Mouse (Mus musculus): ENCODE measurements around the gene Baiap2. TPM values are rescaled to one million over a fixed set of nuclear protein-coding genes. Genes with fewer than 3 reads are reported as not detected.

Baiap2 gene
- total and polyA plus RNA-seq, 2 experiments from 2014 or later, result 18.0 to 32.7 TPM

DNA sequence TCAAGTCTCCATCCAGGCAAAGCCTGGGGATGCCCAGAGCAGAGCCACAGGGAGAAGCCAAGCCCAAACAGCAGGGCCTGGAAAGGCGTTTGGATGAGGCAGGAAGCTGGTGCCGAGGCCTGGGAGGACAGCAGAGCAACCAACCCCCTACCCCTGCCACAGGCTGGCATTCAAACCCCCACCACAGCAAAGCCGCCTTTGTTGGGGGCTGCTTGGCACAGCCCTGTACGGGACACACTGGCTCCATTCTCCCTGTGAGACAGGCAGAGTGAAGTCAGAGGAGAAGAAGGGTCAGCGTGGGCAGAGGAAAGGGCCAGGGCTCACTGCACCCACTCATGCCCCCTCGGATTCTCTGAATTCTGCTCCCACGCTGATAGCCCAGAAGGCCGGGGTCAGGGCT lies 74.4 kb downstream of the Baiap2 start:
- ATAC-seq (ENCODE audit: low FRiP score), result no peak
- TF ChIP-seq CTCF (IDR thresholded peaks at IDR 0.05), result no peak
- Histone ChIP-seq H3K36me3 (ENCODE audit: insufficient read depth, low read length) (peaks cover 40% of the 10 kb centered on the region), H3K9ac (replicated peaks; ENCODE audit: low read length, poor library complexity, severe bottlenecking) (no peak overlapping the region), H3K27me3 (ENCODE audit: insufficient read depth, low read length) (no peaks in the 10 kb centered on the region), H3K9me3 (ENCODE audit: low read length) (no peaks in the 10 kb centered on the region), H3K4me1 (ENCODE audit: insufficient read depth, low read length) (peaks cover 7% of the 10 kb centered on the region; the same call in 1 of the 2 replicates), H3K4me2 (ENCODE audit: low read depth, low read length, poor library complexity, severe bottlenecking) (no peak overlapping the region), H3K4me3 (ENCODE audit: low read depth, low read length) (no peak overlapping the region), H3K27ac (ENCODE audit: low read depth, low read length) (no peak overlapping the region; the same call in 1 of the 2 replicates)
- 75% methylated on average over 8 of the region's 8 CpGs for WGBS
- DNase-seq (ENCODE audit: low spot score), result peak; percentile 37

GRCm38 (mm10) chr11:120019542-120020440 lies 77.2 kb downstream of the Baiap2 start:
- Histone ChIP-seq H3K4me3 (ENCODE audit: low read depth, low read length) (no peak overlapping the region), H3K36me3 (ENCODE audit: insufficient read depth, low read length) (peaks cover 26% of the 10 kb centered on the region), H3K27ac (ENCODE audit: low read depth, low read length) (no peak overlapping the region), H3K27me3 (ENCODE audit: insufficient read depth, low read length) (no peaks in the 10 kb centered on the region), H3K9ac (replicated peaks; ENCODE audit: low read length, poor library complexity, severe bottlenecking) (no peak overlapping the region; the same call in 1 of the 2 replicates), H3K9me3 (ENCODE audit: low read length) (no peaks in the 10 kb centered on the region), H3K4me2 (ENCODE audit: low read depth, low read length, poor library complexity, severe bottlenecking) (no peak overlapping the region), H3K4me1 (ENCODE audit: insufficient read depth, low read length) (peaks cover 14% of the 10 kb centered on the region)
- ATAC-seq (ENCODE audit: low FRiP score) (no peak), DNase-seq (ENCODE audit: low spot score) (no peak)
- no peak for TF ChIP-seq CTCF (IDR thresholded peaks at IDR 0.05)
- WGBS, result 46% methylated on average over 23 of the region's 23 CpGs

- H3K27me3 ChIP-seq (ENCODE audit: insufficient read depth, low read length), result no peaks in the 10 kb centered on the region
- H3K4me3 ChIP-seq (ENCODE audit: low read depth, low read length), result no peak overlapping the region
- WGBS, result 90% methylated on average over 16 of the region's 16 CpGs
- ATAC-seq (ENCODE audit: low FRiP score) (no peak), DNase-seq (ENCODE audit: low spot score) (no peak)
- H3K36me3 ChIP-seq (ENCODE audit: insufficient read depth, low read length), result peaks cover 14% of the 10 kb centered on the region
- no peaks in the 10 kb centered on the region for H3K9me3 ChIP-seq (ENCODE audit: low read length)
- H3K9ac ChIP-seq (replicated peaks; ENCODE audit: low read length, poor library complexity, severe bottlenecking), result no peak overlapping the region
- H3K4me1 ChIP-seq (ENCODE audit: insufficient read depth, low read length), result peaks cover 14% of the 10 kb centered on the region
- no peak overlapping the region for H3K4me2 ChIP-seq (ENCODE audit: low read depth, low read length, poor library complexity, severe bottlenecking)
- H3K27ac ChIP-seq (ENCODE audit: low read depth, low read length), result no peak overlapping the region
- no peak for TF ChIP-seq CTCF (IDR thresholded peaks at IDR 0.05)
These were observed 78.8 kb downstream of the Baiap2 start for GRCm38 (mm10) chr11:120021367-120021766.

DNA sequence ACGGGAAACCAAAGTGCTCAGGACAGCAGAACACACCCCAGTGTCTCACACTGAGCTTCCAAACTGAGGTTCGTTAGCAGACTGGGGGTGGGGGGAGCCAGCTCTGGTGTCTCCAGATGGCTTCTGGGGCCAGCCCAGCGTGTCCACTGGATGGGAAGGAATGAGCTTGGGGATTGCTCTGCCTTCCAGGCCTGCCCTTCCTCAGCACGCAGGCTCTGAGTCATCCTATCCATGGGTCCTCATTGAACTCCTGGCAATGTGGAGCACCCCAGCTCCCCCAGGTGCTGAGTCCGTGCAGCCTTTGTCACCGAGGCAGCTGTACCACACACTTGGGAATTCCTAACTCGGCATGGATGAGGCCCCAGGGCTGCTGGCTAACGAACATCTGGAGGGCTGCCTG lies 79.7 kb downstream of the Baiap2 start:
- DNase-seq (ENCODE audit: low spot score), result no peak
- Histone ChIP-seq H3K4me1 (ENCODE audit: insufficient read depth, low read length) (peaks cover 14% of the 10 kb centered on the region), H3K27me3 (ENCODE audit: insufficient read depth, low read length) (no peaks in the 10 kb centered on the region), H3K9ac (replicated peaks; ENCODE audit: low read length, poor library complexity, severe bottlenecking) (no peak overlapping the region; the same call in 1 of the 2 replicates), H3K4me3 (ENCODE audit: low read depth, low read length) (no peak overlapping the region), H3K27ac (ENCODE audit: low read depth, low read length) (peak overlapping the region; percentile 74), H3K9me3 (ENCODE audit: low read length) (no peaks in the 10 kb centered on the region), H3K4me2 (ENCODE audit: low read depth, low read length, poor library complexity, severe bottlenecking) (no peak overlapping the region), H3K36me3 (ENCODE audit: insufficient read depth, low read length) (peaks cover 13% of the 10 kb centered on the region)
- no peak for ATAC-seq (ENCODE audit: low FRiP score)
- WGBS, result 46% methylated on average over 8 of the region's 8 CpGs
- TF ChIP-seq CTCF (IDR thresholded peaks at IDR 0.05), result no peak

- peak; percentile 63 for TF ChIP-seq CTCF (IDR thresholded peaks at IDR 0.05)
- ATAC-seq (ENCODE audit: low FRiP score) (peak; percentile 70), DNase-seq (ENCODE audit: low spot score) (peak; percentile 81)
- Histone ChIP-seq H3K36me3 (ENCODE audit: insufficient read depth, low read length) (peaks cover 11% of the 10 kb centered on the region), H3K9ac (replicated peaks; ENCODE audit: low read length, poor library complexity, severe bottlenecking) (peak overlapping the region; percentile 44), H3K9me3 (ENCODE audit: low read length) (no peaks in the 10 kb centered on the region), H3K4me1 (ENCODE audit: insufficient read depth, low read length) (peaks cover 14% of the 10 kb centered on the region), H3K27me3 (ENCODE audit: insufficient read depth, low read length) (no peaks in the 10 kb centered on the region), H3K27ac (ENCODE audit: low read depth, low read length) (peak overlapping the region; percentile 74), H3K4me3 (ENCODE audit: low read depth, low read length) (no peak overlapping the region), H3K4me2 (ENCODE audit: low read depth, low read length, poor library complexity, severe bottlenecking) (peak overlapping the region; percentile 26)
- 27% methylated on average over 12 of the region's 12 CpGs for WGBS
These were observed 80.3 kb downstream of the Baiap2 start for GRCm38 (mm10) chr11:120022841-120023240.

DNA sequence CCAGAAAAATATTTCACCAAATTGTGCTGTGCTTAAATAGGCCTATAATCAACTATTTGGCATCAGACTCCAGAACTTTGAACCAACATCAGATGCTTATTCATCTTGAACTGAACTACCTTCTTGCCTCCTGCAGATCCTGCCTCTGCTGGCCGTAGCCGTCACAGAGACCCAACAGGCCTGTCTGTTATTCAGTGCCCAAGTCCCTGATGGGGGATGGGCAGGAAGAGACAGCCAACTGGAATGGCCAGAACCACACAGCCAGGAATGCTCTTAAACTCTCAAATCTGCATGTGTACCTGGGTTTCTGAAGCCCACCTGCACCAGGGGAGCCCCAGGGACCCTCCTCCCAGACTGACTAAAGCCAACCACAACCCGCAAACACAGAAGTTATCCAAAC lies 84.4 kb downstream of the Baiap2 start:
- Histone ChIP-seq H3K27me3 (ENCODE audit: insufficient read depth, low read length) (no peaks in the 10 kb centered on the region), H3K9ac (replicated peaks; ENCODE audit: low read length, poor library complexity, severe bottlenecking) (no peak overlapping the region), H3K27ac (ENCODE audit: low read depth, low read length) (no peak overlapping the region), H3K4me1 (ENCODE audit: insufficient read depth, low read length) (peaks cover 11% of the 10 kb centered on the region; the same call in 1 of the 2 replicates), H3K36me3 (ENCODE audit: insufficient read depth, low read length) (no peaks in the 10 kb centered on the region), H3K4me3 (ENCODE audit: low read depth, low read length) (no peak overlapping the region), H3K4me2 (ENCODE audit: low read depth, low read length, poor library complexity, severe bottlenecking) (no peak overlapping the region), H3K9me3 (ENCODE audit: low read length) (no peaks in the 10 kb centered on the region)
- DNase-seq (ENCODE audit: low spot score) (no peak), ATAC-seq (ENCODE audit: low FRiP score) (no peak)
- WGBS, result 81% methylated on average over 3 of the region's 3 CpGs
- no peak for TF ChIP-seq CTCF (IDR thresholded peaks at IDR 0.05)

Data from midbrain, postnatal 0 days (tissue).